Mouse (Mus musculus) hindbrain, embryonic 10.5 days (tissue): ENCODE measurements around the gene Rrp36. TPM values are rescaled to one million over a fixed set of nuclear protein-coding genes. Genes with fewer than 3 reads are reported as not detected.

Experiments
- DNase-seq: peaks from one replicate; pipeline ENCODE4 v3.0.0-alpha.2; 2017; ENCODE audit warnings: low spot score
- H3K27ac ChIP-seq: fragments of 300-500 bp; sonication (generic); 2 replicates; pipeline ENCODE4 v1.5.1; 2016; ENCODE audit warnings: mild to moderate bottlenecking, moderate library complexity
- H3K27me3 ChIP-seq: fragments of 300-500 bp; sonication (generic); 2 replicates; pipeline ENCODE4 v1.6.1; 2016; ENCODE audit warnings: mild to moderate bottlenecking; ENCODE audit not compliant: poor library complexity, insufficient read depth, severe bottlenecking
- H3K36me3 ChIP-seq: fragments of 300-500 bp; sonication (generic); 2 replicates; pipeline ENCODE4 v1.6.1; 2016; ENCODE audit warnings: mild to moderate bottlenecking, moderate library complexity
- H3K4me1 ChIP-seq: fragments of 300-500 bp; sonication (generic); replicated peaks from 2 replicates; pipeline ENCODE4 v1.6.1; 2016; ENCODE audit warnings: mild to moderate bottlenecking
- H3K4me3 ChIP-seq: fragments of 300-500 bp; sonication (generic); 2 replicates; pipeline ENCODE4 v1.5.1; 2016; ENCODE audit warnings: mild to moderate bottlenecking, moderate library complexity
- H3K9me3 ChIP-seq: fragments of 300-500 bp; sonication (generic); 2 replicates; pipeline ENCODE4 v1.6.1; 2016; ENCODE audit warnings: mild to moderate bottlenecking, moderate library complexity
- WGBS: fragments of 180-500 bp; shearing (Covaris S2); methylation state at CpG from one replicate; pipeline ENCODE4 v1.1.7; 2016; 5-methylcytosine and 5-hydroxymethylcytosine counted together
- polyA plus RNA-seq: library from polyadenylated mRNA; unstranded; fragments of >200 nt; fragmentation: Nextera tagmentation; extraction: Ambion mirVana; gene quantifications from 2 replicates; pipeline ENCODE4 v1.2.1, GENCODE M21; 2016

Rrp36 gene
- polyA plus RNA-seq, 1 experiment from 2014 or later, result 67.5 TPM

DNA sequence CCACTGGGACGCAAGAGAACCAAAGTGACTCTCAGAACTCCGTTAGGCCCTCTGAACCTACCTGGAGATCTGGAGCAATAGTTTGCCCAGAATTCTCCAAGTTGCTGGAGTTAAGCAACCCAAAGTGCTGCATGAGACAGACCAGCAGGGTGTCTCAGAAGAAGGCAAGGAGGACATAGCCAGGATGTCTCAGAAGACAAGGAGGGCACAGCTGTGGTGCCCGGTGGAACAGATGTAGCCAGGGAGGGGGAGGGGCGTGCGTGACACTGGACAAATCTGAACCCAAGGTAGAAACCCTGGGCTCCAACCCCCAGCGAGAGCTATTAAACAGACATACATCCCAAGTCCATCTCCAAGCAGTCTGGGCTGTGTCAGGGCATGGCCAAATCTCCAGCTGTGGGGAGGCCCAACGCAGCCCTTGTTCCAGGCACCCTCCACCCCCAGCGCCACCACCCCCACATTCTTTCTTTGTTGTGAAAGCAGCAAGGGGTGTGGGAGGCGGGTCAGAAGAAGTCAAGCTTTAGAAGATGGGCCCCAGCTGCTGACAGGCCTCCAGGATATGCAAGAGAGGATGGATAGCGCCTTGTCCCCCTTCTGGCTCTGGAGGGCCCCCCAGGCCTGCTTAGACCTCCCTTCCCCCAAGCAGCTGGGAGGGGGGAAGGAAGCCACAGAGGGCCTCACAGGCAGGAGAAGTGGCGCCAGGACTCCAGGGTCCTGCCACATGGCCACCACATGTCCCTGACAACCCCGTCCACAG, 44.3 kb downstream of the Rrp36 start:
- Histone ChIP-seq H3K9me3 (no peaks in the 10 kb centered on the region), H3K36me3 (peaks cover 33% of the 10 kb centered on the region), H3K4me3 (peak overlapping the region; percentile 98), H3K27ac (peak overlapping the region; percentile 96), H3K27me3 (no peaks in the 10 kb centered on the region), H3K4me1 (peaks cover 77% of the 10 kb centered on the region)
- 3% methylated on average over 12 of the region's 12 CpGs for WGBS
- peak; percentile 75 for DNase-seq

DNA sequence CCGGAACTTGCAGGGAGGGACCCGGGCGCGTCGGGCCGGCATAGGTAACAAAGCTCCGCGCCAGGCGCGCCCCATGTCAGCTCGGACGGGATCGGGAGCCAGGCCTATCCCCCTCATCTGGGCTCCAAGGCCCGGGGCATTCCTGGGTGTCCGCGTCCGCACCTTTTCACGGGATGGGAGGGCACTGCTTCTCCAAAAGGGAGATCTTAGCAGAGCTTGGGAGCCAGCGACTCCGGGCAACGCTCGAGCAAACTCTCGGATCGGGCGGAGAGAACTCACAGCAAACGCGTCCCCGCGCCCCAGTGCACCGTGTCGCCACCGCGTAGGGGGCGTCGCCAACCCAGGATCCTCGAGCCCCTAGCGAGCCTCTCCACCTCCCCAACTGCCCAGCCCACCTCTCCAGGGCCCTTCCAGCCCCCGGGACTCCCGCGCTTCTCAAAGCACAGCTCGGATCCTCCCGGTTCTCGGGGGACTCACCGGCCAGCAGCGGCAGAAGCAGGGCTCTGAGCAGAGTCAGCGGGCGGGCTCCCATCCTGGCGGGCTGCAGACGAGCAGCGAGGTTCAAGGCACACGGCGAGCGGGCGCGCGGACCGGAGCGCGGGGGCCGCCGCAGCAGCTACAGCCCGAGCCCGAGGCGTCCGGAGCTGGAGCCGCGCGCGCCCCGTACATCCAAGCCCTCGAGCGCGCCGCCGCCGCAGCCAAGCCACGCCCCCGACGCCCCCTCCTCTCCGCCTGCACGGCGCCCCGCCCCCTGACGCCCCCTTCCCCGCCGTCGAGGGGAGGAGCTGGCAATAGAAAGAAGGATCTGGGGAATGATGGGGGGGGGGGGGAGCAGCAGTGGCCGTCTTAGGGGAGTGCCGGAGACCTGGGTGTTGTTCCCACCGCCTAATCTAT, 45.1 kb downstream of the Rrp36 start, which contains the start of gene Ptk7:
Gene Ptk7 (minus strand): TSS at position 714 of the 894 bp plus-strand sequence.
- peaks cover 83% of the 10 kb centered on the region for H3K4me1 ChIP-seq
- no peaks in the 10 kb centered on the region for H3K9me3 ChIP-seq
- peak within 1 kb of the TSS; percentile 96 for H3K27ac ChIP-seq
- under 1% methylated on average over 89 of the region's 90 CpGs for WGBS
- DNase-seq, result peak; percentile 95
- peak within 1 kb of the TSS; percentile 98 for H3K4me3 ChIP-seq
- H3K36me3 ChIP-seq, result peaks cover 30% of the 10 kb centered on the region
- H3K27me3 ChIP-seq, result no peaks in the 10 kb centered on the region

DNA sequence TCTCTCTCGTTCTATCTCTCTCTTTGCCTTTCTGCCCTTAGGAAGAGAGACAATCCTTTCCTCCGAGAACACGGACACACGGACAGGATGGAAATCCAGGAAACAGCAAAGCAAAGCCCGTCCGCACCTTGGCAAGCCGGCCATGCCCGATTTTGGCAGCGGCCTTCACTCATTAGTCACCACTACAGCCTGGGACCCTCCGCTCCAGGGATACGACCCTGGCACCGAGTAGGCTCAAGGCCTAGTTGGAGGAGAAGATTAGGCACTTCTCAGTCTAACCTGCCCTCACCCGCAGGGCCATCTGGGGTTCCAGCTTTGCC, 45.7 kb downstream of the Rrp36 start:
- no peaks in the 10 kb centered on the region for H3K9me3 ChIP-seq
- peaks cover 24% of the 10 kb centered on the region for H3K36me3 ChIP-seq
- H3K27me3 ChIP-seq, result no peaks in the 10 kb centered on the region
- WGBS, result under 1% methylated on average over 13 of the region's 13 CpGs
- H3K4me1 ChIP-seq, result peaks cover 84% of the 10 kb centered on the region
- no peak for DNase-seq
- H3K27ac ChIP-seq, result peak overlapping the region; percentile 96
- peak overlapping the region; percentile 98 for H3K4me3 ChIP-seq

DNA sequence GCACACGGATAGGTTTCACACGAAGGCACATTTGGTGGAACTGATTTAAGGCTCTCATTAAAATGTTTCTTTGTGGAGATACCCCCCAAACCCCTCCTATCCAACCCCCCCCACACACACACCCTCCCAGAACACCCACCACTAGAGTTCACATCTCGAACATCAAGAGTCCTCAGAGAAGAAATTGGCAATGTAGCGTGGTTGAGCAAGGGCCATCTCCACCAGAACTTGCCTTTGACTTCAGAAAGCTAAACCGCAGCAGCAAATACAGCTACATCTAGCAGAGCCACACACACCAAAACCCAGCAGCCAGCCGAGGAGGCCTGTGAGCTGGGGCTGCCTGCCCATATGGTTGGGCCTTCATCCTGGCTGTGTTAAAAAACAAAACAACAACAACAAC, 46.7 kb downstream of the Rrp36 start:
- 0 out of 2 replicates have a peak overlapping the region, but pooled peaks have one; percentile 96 for H3K27ac ChIP-seq

DNA sequence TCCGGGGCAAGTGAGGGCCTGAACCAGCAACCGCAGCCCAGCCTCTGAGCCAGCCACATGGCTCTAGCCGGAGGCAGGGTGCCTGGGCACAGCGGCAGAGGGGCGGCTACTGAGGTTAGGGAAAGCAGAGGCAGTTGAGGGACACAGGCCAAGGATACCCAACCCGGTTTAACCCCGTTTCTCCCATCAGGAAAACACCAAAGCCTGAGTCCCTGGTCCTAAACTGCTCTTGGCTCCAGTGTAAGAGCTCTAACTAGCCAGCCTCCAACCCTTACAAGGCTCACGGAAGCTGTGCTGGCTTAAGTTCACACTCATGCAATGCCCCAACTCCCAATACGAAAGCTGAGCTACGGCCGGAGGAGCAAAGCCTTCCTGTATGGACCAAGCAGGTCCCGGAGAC, 49.6 kb downstream of the Rrp36 start:
- Histone ChIP-seq H3K4me1 (peaks cover 97% of the 10 kb centered on the region), H3K27me3 (no peaks in the 10 kb centered on the region), H3K4me3 (peak overlapping the region; percentile 32), H3K36me3 (no peaks in the 10 kb centered on the region), H3K9me3 (no peaks in the 10 kb centered on the region), H3K27ac (peak overlapping the region; percentile 79)
- 62% methylated on average over 12 of the region's 12 CpGs for WGBS
- no peak for DNase-seq

More for the DNA sequence above, 46.7 kb downstream of the Rrp36 start:
- no peak for DNase-seq
- Histone ChIP-seq H3K4me1 (peaks cover 94% of the 10 kb centered on the region), H3K9me3 (no peaks in the 10 kb centered on the region), H3K4me3 (peak overlapping the region; percentile 98), H3K36me3 (peaks cover 14% of the 10 kb centered on the region), H3K27me3 (no peaks in the 10 kb centered on the region)
- WGBS, result 64% methylated on average over 6 of the region's 6 CpGs

GRCm38 (mm10) chr17:46623819-46624557, 50.2 kb downstream of the Rrp36 start:
- Histone ChIP-seq H3K27me3 (no peaks in the 10 kb centered on the region), H3K4me1 (peaks cover 97% of the 10 kb centered on the region), H3K36me3 (no peaks in the 10 kb centered on the region), H3K4me3 (peak overlapping the region; percentile 32), H3K27ac (peak overlapping the region; percentile 79), H3K9me3 (no peaks in the 10 kb centered on the region)
- no peak for DNase-seq
- WGBS, result 35% methylated on average over 10 of the region's 10 CpGs

DNA sequence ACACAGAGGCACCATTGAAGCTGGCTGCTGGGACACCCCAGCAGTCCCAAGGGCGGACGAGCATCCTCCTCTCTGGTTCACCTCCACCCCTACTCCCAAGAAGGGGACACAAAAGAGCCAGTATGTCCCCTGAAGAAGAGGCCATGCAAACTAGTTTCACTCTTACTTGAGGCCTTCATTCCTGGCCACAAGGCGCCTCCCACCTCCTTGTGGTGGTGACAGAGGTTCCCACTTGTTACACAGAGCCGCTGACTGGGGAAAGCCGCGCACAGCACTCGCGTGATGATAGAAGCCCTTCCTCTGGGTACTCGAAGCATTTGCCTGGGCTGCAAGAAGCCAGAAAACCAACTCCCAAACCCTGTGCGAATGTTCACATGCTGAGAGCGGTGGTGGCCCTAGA, 51.9 kb downstream of the Rrp36 start:
- peaks cover 98% of the 10 kb centered on the region for H3K4me1 ChIP-seq
- H3K36me3 ChIP-seq, result no peaks in the 10 kb centered on the region
- peak overlapping the region; percentile 17; the same call in 1 of the 2 replicates for H3K27ac ChIP-seq
- H3K27me3 ChIP-seq, result no peaks in the 10 kb centered on the region
- no peak for DNase-seq
- 80% methylated on average over 11 of the region's 11 CpGs for WGBS
- no peaks in the 10 kb centered on the region for H3K9me3 ChIP-seq
- H3K4me3 ChIP-seq, result 0 out of 2 replicates have a peak overlapping the region, but pooled peaks have one; percentile 2

DNA sequence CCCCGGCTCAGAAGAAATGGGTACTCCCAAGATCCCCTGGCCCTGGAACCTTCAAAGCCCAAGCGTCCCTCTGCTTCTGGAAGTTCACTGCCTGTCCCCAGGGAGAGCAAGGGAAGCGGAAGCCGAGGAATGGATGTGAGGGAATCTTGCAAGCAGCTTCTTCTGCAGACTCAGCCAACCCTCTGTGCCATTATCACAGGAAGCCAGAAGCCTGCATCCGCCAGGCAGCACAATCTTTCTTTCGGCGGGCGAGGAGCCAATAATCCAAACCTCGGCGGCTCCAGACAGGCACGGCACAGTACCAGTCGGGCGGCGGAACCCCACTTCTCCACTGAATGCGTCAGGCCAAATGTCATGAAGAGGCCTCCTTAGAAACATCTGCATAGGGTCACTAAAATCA, 52.8 kb downstream of the Rrp36 start:
- no peak for DNase-seq
- no peaks in the 10 kb centered on the region for H3K27me3 ChIP-seq
- WGBS, result 77% methylated on average over 15 of the region's 15 CpGs
- peak overlapping the region; percentile 93 for H3K27ac ChIP-seq
- H3K9me3 ChIP-seq, result no peaks in the 10 kb centered on the region
- H3K4me1 ChIP-seq, result peaks cover 98% of the 10 kb centered on the region
- H3K4me3 ChIP-seq, result peak overlapping the region; percentile 20; the same call in 1 of the 2 replicates
- H3K36me3 ChIP-seq, result no peaks in the 10 kb centered on the region

- H3K4me1 ChIP-seq, result peaks cover 88% of the 10 kb centered on the region
Observed at GRCm38 (mm10) chr17:46619683-46620357, 54.3 kb downstream of the Rrp36 start.

GRCm38 (mm10) chr17:46618769-46619682, 55.1 kb downstream of the Rrp36 start:
- no peaks in the 10 kb centered on the region for H3K9me3 ChIP-seq
- no peaks in the 10 kb centered on the region for H3K27me3 ChIP-seq
- 3% methylated on average over 27 of the region's 27 CpGs for WGBS
- H3K4me3 ChIP-seq, result peak overlapping the region; percentile 38
- H3K27ac ChIP-seq, result peak overlapping the region; percentile 93
- peaks cover 82% of the 10 kb centered on the region for H3K4me1 ChIP-seq
- H3K36me3 ChIP-seq, result no peaks in the 10 kb centered on the region
- peak; percentile 64 for DNase-seq

More at GRCm38 (mm10) chr17:46619683-46620357, 54.3 kb downstream of the Rrp36 start:
- peak; percentile 44 for DNase-seq
- 30% methylated on average over 16 of the region's 16 CpGs for WGBS
- peak overlapping the region; percentile 38 for H3K4me3 ChIP-seq
- peak overlapping the region; percentile 93 for H3K27ac ChIP-seq
- no peaks in the 10 kb centered on the region for H3K27me3 ChIP-seq
- H3K36me3 ChIP-seq, result no peaks in the 10 kb centered on the region
- H3K9me3 ChIP-seq, result no peaks in the 10 kb centered on the region

DNA sequence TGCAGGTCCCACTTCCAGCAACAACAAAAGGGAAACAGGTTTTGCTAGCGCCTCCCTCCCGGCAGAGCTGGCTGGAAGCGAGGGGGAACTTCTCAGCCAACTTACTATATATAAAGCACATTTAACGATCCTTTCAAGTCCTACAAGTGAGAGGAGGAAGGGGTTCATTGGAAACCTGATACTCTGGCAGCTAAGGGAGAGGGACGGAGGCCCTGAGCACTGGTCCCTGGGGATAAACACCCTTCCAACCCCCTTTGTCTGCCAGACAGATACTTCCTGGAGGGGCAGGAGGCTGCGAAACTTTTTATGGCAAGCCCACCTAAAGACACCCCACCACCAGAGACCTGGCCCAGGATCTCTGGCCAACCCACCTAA, 55.8 kb downstream of the Rrp36 start:
- peak; percentile 47 for DNase-seq
- H3K27me3 ChIP-seq, result no peaks in the 10 kb centered on the region
- no peaks in the 10 kb centered on the region for H3K36me3 ChIP-seq
- H3K9me3 ChIP-seq, result no peaks in the 10 kb centered on the region
- 3% methylated on average over 6 of the region's 6 CpGs for WGBS
- H3K27ac ChIP-seq, result peak overlapping the region; percentile 93
- peaks cover 82% of the 10 kb centered on the region for H3K4me1 ChIP-seq
- peak overlapping the region; percentile 38 for H3K4me3 ChIP-seq
